Mouse (Mus musculus): Measurements from ENCODE around the gene Bahcc1. TPM values are rescaled to one million over a fixed set of nuclear protein-coding genes. Genes with fewer than 3 reads are reported as not detected.

Bahcc1 gene
- polyA plus RNA-seq, 1 experiment from 2014 or later, result 2.2 TPM

GRCm38 (mm10) chr11:120219916-120220522 lies 12.7 kb upstream of the Bahcc1 start:
- H3K36me3 ChIP-seq (ENCODE audit: inconsistent target), result no peaks in the 10 kb centered on the region
- no peaks in the 10 kb centered on the region for H3K79me2 ChIP-seq (ENCODE audit: inconsistent target)
- H3K4me3 ChIP-seq (ENCODE audit: inconsistent target), result no peak overlapping the region
- 72% methylated on average over 8 of the region's 9 CpGs for WGBS (ENCODE audit: missing documents)
- H3K27ac ChIP-seq, result no peak overlapping the region

DNA sequence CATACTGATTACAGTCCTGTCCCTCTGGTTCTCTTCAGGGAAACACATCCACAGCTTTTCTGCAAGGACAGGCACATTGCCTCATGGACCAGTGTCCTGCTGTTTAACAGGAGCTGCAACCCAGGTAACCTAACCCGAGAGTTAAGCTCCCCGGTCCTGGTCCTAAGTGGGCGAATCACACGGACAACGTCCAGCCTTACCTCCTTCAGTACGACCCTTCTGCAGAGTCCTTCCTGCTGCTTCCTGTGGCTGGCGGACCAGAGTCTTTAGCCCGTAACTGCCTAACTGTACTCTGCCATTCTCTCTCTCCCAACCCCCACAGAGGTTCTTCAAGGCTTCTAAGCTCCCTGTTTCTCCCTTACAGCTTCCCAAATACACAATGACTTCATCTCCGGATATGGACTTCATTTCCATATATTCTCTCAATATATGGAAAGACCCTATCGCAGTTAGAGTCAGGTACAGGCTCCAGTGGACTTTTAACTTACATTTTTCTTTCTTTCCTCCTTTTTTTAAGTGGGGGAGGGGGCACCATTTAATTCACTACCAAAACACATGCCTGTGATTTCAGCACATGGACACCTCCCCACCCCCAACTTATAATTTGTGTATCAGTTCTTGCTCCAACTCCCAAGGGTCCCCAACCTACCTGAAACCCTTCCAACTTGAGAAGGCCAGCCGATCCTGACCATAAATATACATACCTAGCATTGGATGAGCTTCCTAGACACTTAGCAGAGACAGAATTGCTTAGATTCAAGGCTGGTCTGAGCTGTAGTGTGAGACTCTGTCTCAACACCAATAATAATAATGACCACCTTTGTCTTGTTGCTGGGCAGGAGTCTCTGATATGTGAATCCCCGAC lies 11.6 kb upstream of the Bahcc1 start:
- H3K27ac ChIP-seq, result no peak overlapping the region
- WGBS (ENCODE audit: missing documents), result 53% methylated on average over 12 of the region's 12 CpGs
- no peak overlapping the region for H3K4me3 ChIP-seq (ENCODE audit: inconsistent target)
- no peaks in the 10 kb centered on the region for H3K36me3 ChIP-seq (ENCODE audit: inconsistent target)
- H3K79me2 ChIP-seq (ENCODE audit: inconsistent target), result no peaks in the 10 kb centered on the region

GRCm38 (mm10) chr11:120222425-120223104 lies 10.2 kb upstream of the Bahcc1 start:
- H3K27ac ChIP-seq, result no peak overlapping the region
- WGBS (ENCODE audit: missing documents), result 91% methylated on average over 6 of the region's 6 CpGs
- H3K4me3 ChIP-seq (ENCODE audit: inconsistent target), result no peak overlapping the region
- no peaks in the 10 kb centered on the region for H3K79me2 ChIP-seq (ENCODE audit: inconsistent target)
- no peaks in the 10 kb centered on the region for H3K36me3 ChIP-seq (ENCODE audit: inconsistent target)

GRCm38 (mm10) chr11:120223586-120224487 lies 8.9 kb upstream of the Bahcc1 start:
- no peaks in the 10 kb centered on the region for H3K79me2 ChIP-seq (ENCODE audit: inconsistent target)
- WGBS (ENCODE audit: missing documents), result 87% methylated on average over 18 of the region's 19 CpGs
- no peaks in the 10 kb centered on the region for H3K36me3 ChIP-seq (ENCODE audit: inconsistent target)
- no peak overlapping the region for H3K27ac ChIP-seq
- no peak overlapping the region for H3K4me3 ChIP-seq (ENCODE audit: inconsistent target)

GRCm38 (mm10) chr11:120224488-120225255 lies 8.1 kb upstream of the Bahcc1 start:
- 61% methylated on average over 10 of the region's 11 CpGs for WGBS (ENCODE audit: missing documents)
- Histone ChIP-seq H3K79me2 (ENCODE audit: inconsistent target) (no peaks in the 10 kb centered on the region), H3K36me3 (ENCODE audit: inconsistent target) (no peaks in the 10 kb centered on the region), H3K27ac (no peak overlapping the region), H3K4me3 (ENCODE audit: inconsistent target) (no peak overlapping the region)

- Histone ChIP-seq H3K4me3 (ENCODE audit: inconsistent target) (no peak overlapping the region), H3K36me3 (ENCODE audit: inconsistent target) (no peaks in the 10 kb centered on the region), H3K27ac (no peak overlapping the region), H3K79me2 (ENCODE audit: inconsistent target) (no peaks in the 10 kb centered on the region)
- WGBS (ENCODE audit: missing documents), result 45% methylated on average over 36 of the region's 36 CpGs
Observed at GRCm38 (mm10) chr11:120225256-120226195, 7.2 kb upstream of the Bahcc1 start.

DNA sequence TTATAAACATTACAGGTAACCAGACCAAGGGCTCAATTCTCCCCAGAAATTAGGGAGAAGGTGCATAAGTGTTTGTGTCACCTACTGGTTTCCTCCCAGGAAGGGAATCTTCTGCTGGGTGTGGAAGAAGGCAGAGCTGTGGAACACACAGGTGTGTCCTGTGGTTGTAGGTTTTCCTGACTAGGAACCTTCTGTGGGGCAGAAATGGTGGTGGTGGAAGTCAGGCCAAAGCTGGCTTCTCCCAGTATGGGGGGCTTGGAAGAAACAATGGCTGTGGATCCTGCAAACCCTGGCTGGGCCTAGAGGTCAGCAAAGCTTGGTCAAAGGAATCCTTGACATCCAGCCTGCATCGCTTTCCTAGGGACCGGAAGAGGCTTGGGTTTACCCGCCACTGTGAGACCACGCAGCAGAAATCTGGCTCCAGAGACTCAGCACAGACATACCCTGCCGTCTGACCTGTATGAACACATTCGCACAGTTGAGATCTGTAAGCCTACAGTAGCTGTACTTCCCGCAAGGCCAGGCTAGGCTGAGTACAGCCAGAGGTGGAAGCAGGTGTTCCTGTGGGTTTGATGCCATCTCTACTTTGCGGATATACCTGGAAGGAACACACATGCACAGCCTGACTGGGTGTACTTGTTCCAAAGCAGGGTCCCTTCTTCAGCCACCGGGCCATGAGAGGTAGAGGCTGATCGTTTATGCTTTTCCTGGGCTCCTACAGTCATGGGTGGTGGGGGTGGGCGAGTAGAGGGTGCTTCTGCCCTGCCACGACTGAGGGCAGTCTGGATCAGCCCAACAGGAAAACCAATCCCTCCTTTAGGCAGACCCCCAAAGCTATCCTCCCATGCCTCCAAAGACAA lies 6.1 kb upstream of the Bahcc1 start:
- Histone ChIP-seq H3K79me2 (ENCODE audit: inconsistent target) (no peaks in the 10 kb centered on the region), H3K4me3 (ENCODE audit: inconsistent target) (no peak overlapping the region)
- WGBS (ENCODE audit: missing documents), result 74% methylated on average over 12 of the region's 12 CpGs

DNA sequence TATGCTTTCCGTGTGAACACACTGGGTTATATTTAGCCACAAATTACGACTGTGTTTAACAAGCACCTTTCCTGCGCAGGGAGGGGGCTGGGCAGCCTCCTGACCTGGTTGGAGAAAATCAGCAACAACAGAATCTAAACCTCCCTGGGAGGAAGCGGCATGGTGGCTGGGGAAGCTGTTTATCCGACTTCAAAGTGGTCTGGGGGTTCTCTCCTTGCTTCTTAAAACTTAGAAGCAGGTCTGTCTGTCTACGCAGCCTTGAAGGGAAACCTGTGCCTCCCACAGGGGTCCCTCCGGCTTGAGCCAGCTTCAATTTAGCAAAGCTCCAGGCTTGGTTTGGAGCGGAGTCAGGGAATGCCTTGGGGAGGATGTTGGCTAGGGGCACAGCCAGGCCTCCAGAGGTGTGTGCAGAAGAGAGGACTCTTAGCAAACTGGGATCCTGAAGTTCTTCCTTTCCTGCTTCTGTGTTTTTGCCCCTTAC lies 5.1 kb upstream of the Bahcc1 start:
- H3K27ac ChIP-seq, result no peak overlapping the region
- H3K79me2 ChIP-seq (ENCODE audit: inconsistent target), result no peaks in the 10 kb centered on the region
- no peak overlapping the region for H3K4me3 ChIP-seq (ENCODE audit: inconsistent target)
- no peaks in the 10 kb centered on the region for H3K36me3 ChIP-seq (ENCODE audit: inconsistent target)
- 73% methylated on average over 8 of the region's 8 CpGs for WGBS (ENCODE audit: missing documents)

More for the DNA sequence above, 6.1 kb upstream of the Bahcc1 start:
- Histone ChIP-seq H3K36me3 (ENCODE audit: inconsistent target) (no peaks in the 10 kb centered on the region), H3K27ac (no peak overlapping the region)

DNA sequence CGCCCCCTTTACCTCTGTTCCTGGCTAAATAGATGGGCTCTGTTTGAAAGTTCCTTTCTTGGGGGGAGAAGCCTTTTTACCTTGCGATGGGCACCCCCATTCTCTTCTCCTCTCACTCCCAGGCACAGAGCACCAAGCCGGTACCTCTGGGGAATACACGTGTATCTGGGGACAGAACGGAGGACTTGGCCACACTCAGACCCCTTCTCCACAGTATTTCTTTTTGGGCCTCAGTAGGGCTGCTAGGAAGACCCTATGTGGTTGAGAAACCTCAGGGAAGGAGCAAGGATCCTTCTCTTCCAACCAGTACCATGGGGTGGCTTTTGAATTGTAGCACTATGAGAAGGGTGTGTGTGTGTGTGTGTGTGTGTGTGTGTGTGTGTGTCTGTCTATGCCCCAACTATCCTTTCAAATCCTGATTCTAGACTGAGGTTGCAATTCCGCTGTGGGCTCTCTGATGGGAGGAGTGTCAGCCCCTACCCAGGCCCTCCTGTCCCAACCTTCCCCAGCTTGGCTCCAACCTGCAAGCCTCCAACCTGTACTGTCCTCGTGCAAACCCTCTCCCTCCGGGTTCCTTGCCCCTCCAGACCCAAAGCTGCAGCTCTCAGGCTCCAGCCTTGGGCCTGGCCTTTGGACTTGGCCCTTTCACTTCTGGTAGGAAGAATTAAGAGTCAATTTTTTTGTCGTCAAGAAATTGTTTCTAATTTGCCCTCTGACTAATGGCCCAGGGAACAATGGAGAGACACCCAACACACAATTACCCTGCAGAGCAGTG lies 4.4 kb upstream of the Bahcc1 start:
- no peak overlapping the region for H3K27ac ChIP-seq
- no peaks in the 10 kb centered on the region for H3K36me3 ChIP-seq (ENCODE audit: inconsistent target)
- H3K79me2 ChIP-seq (ENCODE audit: inconsistent target), result no peaks in the 10 kb centered on the region
- 90% methylated on average over 9 of the region's 9 CpGs for WGBS (ENCODE audit: missing documents)
- no peak overlapping the region for H3K4me3 ChIP-seq (ENCODE audit: inconsistent target)

GRCm38 (mm10) chr11:120228911-120229437 lies 3.8 kb upstream of the Bahcc1 start:
- no peaks in the 10 kb centered on the region for H3K79me2 ChIP-seq (ENCODE audit: inconsistent target)
- H3K36me3 ChIP-seq (ENCODE audit: inconsistent target), result no peaks in the 10 kb centered on the region
- H3K27ac ChIP-seq, result peak overlapping the region; percentile 89
- H3K4me3 ChIP-seq (ENCODE audit: inconsistent target), result no peak overlapping the region
- 90% methylated on average over 7 of the region's 7 CpGs for WGBS (ENCODE audit: missing documents)
